Mouse (Mus musculus) embryonic facial prominence, embryonic 13.5 days (tissue): ENCODE data around the gene Tnrc18. TPM values are rescaled to one million over a fixed set of nuclear protein-coding genes. Genes with fewer than 3 reads are reported as not detected.
A peak's percentile ranks its signal among the peaks of the same experiment; 100 is the strongest.

ENCODE experiments used
- ATAC-seq: fragments of 200-750 bp; cut with Nextera tagmentation; 2 replicates; pipeline ENCODE4 v1.8.0; 2017; ENCODE audit warnings: low read depth; ENCODE audit not compliant: insufficient number of reproducible peaks, insufficient read depth, low FRiP score, low TSS enrichment
- H3K27ac ChIP-seq: fragments of 300-500 bp; sonication (generic); 2 replicates; pipeline ENCODE4 v1.5.1; 2015; ENCODE audit warnings: moderate library complexity, mild to moderate bottlenecking, inconsistent platforms
- H3K27me3 ChIP-seq: fragments of 300-500 bp; sonication (generic); 2 replicates; pipeline ENCODE4 v1.6.1; 2015; ENCODE audit warnings: mild to moderate bottlenecking, inconsistent platforms
- H3K36me3 ChIP-seq: fragments of 300-500 bp; sonication (generic); 2 replicates; pipeline ENCODE4 v1.6.1; 2015; ENCODE audit warnings: mild to moderate bottlenecking, inconsistent platforms
- H3K4me1 ChIP-seq: fragments of 300-500 bp; sonication (generic); 2 replicates; pipeline ENCODE4 v1.6.1; 2015; ENCODE audit warnings: inconsistent platforms
- H3K4me2 ChIP-seq: fragments of 300-500 bp; sonication (generic); 2 replicates; pipeline ENCODE4 v1.6.1; 2015; ENCODE audit warnings: moderate library complexity, mild to moderate bottlenecking, inconsistent platforms
- H3K4me3 ChIP-seq: fragments of 300-500 bp; sonication (generic); 2 replicates; pipeline ENCODE4 v1.5.1; 2015; ENCODE audit warnings: mild to moderate bottlenecking, inconsistent platforms
- H3K9ac ChIP-seq: fragments of 300-500 bp; sonication (generic); 2 replicates; pipeline ENCODE4 v1.6.1; 2015; ENCODE audit warnings: mild to moderate bottlenecking, inconsistent platforms
- H3K9me3 ChIP-seq: fragments of 300-500 bp; sonication (generic); 2 replicates; pipeline ENCODE4 v1.6.1; 2016; ENCODE audit warnings: inconsistent platforms
- WGBS: fragments of 180-500 bp; shearing (Covaris S2); methylation state at CpG from one replicate; pipeline ENCODE4 v1.1.7; 2015; ENCODE audit warnings: mixed read lengths; 5-methylcytosine and 5-hydroxymethylcytosine counted together
- polyA plus RNA-seq: library from polyadenylated mRNA; unstranded; fragments of >200 nt; fragmentation: Nextera tagmentation; extraction: Ambion mirVana; gene quantifications from 2 replicates; pipeline ENCODE4 v1.2.1, GENCODE M21; 2015

Gene Tnrc18
- polyA plus RNA-seq, 1 experiment from 2014 or later = 55.7 TPM

DNA sequence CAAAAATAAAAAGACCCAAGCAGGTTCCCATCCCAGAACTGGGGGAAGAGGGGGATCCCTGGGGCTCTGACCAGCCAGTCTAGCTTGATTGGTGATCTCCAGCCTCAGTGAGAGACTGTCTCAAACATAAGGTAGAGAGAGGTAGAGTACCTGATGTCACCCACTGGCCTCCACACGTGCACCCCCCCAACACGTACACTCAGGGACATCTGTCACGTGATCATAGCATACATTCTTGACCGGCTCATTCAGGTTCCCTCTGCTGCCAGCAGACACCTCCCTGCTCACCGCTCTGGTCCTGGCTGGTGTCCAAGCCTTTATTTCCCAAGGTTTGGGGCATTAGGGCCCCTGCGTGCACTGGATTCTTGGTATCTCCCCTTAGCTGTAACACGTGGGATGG, 108.0 kb downstream of the Tnrc18 start:
- Histone ChIP-seq H3K9me3 (no peaks in the 10 kb centered on the region), H3K36me3 (peaks cover 15% of the 10 kb centered on the region), H3K27ac (no peak overlapping the region), H3K4me1 (no peaks in the 10 kb centered on the region), H3K4me3 (no peak overlapping the region), H3K4me2 (no peak overlapping the region), H3K9ac (no peak overlapping the region), H3K27me3 (no peaks in the 10 kb centered on the region)
- 86% methylated on average over 7 of the region's 7 CpGs for WGBS
- ATAC-seq = no peak

DNA sequence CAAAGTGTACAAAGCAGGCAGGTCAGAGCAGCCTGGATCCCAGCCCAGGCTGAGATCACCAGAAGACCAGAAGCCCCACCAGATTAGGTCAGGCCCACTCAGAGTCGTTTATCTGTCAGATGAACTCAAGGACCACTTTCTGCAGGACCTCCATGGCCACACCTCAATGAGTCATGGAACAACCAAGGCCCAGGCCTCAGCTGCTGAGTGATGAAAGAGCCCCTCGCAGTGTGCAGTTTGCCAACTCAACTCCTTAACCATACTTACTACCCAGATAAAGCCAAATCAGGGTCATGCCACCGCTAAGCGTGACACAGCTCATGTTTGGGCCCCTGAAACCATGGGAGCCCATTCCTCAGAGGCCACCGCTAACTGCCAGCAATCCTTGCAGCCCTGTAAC, 109.8 kb downstream of the Tnrc18 start:
- whole genome bisulfite sequencing = 88% methylated on average over 5 of the region's 5 CpGs
- H3K36me3 ChIP-seq = peaks cover 11% of the 10 kb centered on the region

DNA sequence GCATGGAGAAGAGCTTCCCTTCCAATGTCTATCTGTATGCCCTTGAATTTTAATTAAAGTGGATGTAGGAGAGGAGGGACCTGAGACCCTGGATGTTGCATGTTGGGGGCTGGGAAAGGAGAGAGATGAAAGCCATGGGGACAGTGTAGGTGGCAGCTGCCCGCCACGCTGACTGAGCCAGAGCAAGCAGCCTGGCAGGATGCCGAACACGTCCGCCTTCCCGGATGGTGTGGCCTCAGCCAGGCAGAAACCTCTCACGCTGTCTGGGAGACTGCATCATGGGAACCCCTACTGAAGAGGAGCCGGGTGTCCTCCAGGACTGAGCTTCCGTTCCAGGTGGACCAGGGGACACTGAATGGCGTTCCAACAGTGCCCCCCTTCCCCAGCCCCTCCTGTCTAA, 113.9 kb downstream of the Tnrc18 start:
- 86% methylated on average over 10 of the region's 10 CpGs for WGBS

More for the DNA sequence above, 109.8 kb downstream of the Tnrc18 start:
- Histone ChIP-seq H3K27me3 (0 out of 2 replicates have a peak, but pooled peaks cover 5% of the 10 kb centered on the region), H3K9me3 (no peaks in the 10 kb centered on the region), H3K27ac (no peak overlapping the region), H3K4me3 (no peak overlapping the region), H3K9ac (no peak overlapping the region), H3K4me2 (no peak overlapping the region), H3K4me1 (peaks cover 2% of the 10 kb centered on the region)
- no peak for ATAC-seq

DNA sequence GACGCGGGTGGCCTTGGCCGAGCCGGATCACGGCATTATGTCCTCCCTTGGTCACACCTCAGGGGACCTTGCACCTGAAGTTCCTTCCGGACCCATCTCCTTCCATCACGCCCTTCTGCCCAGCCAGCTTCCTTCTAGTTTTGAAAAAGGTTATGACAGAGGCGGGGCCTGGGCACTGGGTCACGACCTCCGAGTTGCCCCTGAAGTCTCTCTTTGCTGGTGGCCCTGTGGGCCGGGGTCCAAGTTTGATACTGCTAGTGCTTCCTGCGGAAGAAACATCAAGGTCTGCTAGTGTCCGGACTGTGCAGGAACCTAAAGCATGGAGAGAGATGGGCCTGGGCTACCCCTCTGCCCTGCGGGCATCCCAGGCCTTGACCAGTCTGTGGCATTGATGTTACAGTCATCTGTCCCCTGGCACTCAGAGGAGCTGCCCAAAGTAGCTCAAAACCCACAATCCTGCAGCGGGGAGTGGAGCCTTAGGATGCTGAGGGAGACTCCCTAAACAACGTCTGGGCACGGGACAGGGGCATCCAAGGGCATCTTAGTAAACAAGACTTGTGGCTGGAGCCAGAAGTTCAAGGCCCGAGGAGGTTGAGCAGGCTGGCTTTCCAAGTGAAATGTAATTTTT, 114.8 kb downstream of the Tnrc18 start:
- H3K27ac ChIP-seq = no peak overlapping the region
- H3K36me3 ChIP-seq = 0 out of 2 replicates have a peak, but pooled peaks cover under 1% of the 10 kb centered on the region
- H3K9ac ChIP-seq = peak overlapping the region; percentile 77
- ATAC-seq = 0 out of 2 replicates have a peak, but pooled peaks have one; percentile 3
- no peaks in the 10 kb centered on the region for H3K9me3 ChIP-seq
- peak overlapping the region; percentile 63 for H3K4me3 ChIP-seq
- 20% methylated on average over 18 of the region's 18 CpGs for WGBS
- peaks cover 10% of the 10 kb centered on the region for H3K4me1 ChIP-seq
- peaks cover 24% of the 10 kb centered on the region for H3K27me3 ChIP-seq
- H3K4me2 ChIP-seq = peak overlapping the region; percentile 95

More for the DNA sequence above, 113.9 kb downstream of the Tnrc18 start:
- peaks cover 10% of the 10 kb centered on the region for H3K4me1 ChIP-seq
- no peak for ATAC-seq
- 0 out of 2 replicates have a peak, but pooled peaks cover 3% of the 10 kb centered on the region for H3K36me3 ChIP-seq
- H3K9me3 ChIP-seq = no peaks in the 10 kb centered on the region
- H3K4me3 ChIP-seq = no peak overlapping the region
- H3K27me3 ChIP-seq = peaks cover 24% of the 10 kb centered on the region
- no peak overlapping the region for H3K27ac ChIP-seq
- no peak overlapping the region for H3K9ac ChIP-seq
- no peak overlapping the region for H3K4me2 ChIP-seq

DNA sequence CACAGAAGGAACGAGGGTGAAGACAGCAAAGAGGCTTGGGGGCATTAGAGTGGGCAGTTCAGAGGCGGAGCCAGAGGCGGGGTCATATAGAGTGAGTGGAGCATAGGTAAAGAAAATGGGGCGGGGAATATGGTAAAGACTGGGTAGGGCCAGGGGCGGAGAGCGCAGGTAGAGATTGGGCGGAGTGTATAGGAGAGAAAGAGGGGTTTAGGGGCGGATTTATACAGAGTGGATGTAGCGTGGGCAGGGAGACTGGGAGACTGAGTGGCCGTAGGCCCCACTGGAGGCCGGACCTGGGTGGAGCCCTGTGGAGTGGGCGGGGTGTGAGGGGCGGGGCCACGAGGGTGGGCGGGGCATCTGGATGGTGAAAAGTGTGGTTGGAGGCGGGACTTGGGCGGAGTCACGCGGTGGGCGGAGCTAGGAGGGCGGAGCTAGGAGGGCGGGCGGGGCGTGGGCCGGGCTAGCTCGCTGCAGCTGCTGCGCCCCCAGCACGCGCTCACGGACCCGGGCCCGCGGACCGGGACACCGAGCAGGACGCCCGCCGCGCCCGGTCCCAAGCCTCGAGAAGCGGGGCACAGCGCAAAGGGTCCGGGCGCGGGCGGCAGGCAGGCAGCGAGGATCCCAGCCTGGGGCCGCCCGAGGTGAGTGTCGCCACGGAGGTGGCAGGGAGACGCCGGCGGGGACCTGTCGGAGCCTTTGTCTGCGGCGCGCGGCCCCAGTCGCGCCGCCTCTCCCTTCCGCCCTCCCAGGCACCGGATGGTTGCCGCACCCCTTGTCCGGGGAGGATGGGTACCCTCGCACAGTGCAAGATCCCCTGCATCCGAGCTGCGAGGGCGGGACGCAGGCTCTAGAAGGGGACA, 115.6 kb downstream of the Tnrc18 start:
- Histone ChIP-seq H3K27me3 (peaks cover 24% of the 10 kb centered on the region), H3K9me3 (no peaks in the 10 kb centered on the region), H3K4me3 (peak overlapping the region; percentile 63), H3K36me3 (no peaks in the 10 kb centered on the region), H3K4me1 (peaks cover 10% of the 10 kb centered on the region), H3K27ac (no peak overlapping the region), H3K4me2 (peak overlapping the region; percentile 95), H3K9ac (peak overlapping the region; percentile 77)
- peak; percentile 77 for ATAC-seq
- under 1% methylated on average over 55 of the region's 72 CpGs for WGBS

DNA sequence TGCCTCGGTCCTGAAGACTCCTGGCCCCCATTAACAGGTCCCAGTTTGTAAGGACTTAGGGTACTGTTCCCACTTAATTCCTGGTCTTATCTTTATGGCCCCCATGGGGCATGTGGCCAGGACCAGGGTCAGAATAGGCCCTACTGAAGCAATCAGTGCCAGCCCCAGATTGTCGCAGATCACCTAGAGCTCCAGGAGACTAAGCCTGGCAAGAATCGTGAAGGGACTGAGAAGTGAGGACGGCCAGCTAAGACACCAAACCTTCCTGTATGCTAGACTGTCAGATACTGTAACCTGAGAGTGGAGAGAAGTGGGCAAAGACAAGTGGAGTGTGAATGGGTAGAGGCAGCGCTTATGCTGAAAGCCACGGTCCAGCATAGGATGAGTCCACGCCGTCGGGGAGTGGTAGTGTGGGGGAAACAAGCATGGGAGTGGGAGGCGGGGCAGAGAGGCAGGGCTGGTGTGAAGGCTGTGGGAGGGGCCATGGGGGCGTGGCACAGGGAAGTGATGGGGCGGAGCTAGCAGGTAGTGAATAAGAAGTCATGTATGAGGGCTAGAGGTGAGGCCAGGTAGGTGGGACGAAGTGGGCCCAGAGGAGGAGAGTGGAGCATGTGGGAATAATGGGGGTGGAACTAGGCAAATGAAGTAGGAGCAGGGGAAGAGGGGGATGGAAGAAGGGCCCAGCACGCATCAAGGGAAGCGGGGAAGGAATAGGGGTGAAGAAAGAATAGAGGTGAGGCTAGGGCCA, 116.4 kb downstream of the Tnrc18 start:
- H3K9ac ChIP-seq = no peak overlapping the region
- WGBS = 7% methylated on average over 15 of the region's 15 CpGs
- H3K27me3 ChIP-seq = peaks cover 24% of the 10 kb centered on the region
- H3K9me3 ChIP-seq = no peaks in the 10 kb centered on the region
- H3K36me3 ChIP-seq = no peaks in the 10 kb centered on the region
- peak overlapping the region; percentile 95 for H3K4me2 ChIP-seq
- no peak overlapping the region for H3K27ac ChIP-seq
- peak overlapping the region; percentile 63; the same call in 1 of the 2 replicates for H3K4me3 ChIP-seq
- H3K4me1 ChIP-seq = peaks cover 13% of the 10 kb centered on the region
- 0 out of 2 replicates have a peak, but pooled peaks have one; percentile 9 for ATAC-seq

DNA sequence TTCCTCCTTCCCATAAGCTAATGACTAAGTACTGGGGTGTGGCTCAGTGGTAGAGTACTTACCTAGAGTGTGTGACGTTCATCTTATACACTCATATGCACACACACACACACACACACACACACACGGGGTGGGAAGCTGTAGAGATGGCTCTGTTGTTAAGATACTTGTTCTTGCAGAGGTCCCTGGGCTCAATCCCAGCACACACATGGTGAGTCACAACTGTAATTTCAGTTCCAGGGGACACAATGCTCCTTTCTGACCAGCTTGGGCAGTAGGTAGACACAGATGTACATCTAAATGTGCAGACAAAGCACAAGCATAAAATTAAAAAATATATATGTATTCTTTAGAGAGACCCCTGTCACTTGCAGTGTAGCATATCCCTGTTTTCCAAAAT, 119.7 kb downstream of the Tnrc18 start:
- 51% methylated on average over 2 of the region's 2 CpGs for WGBS
- Histone ChIP-seq H3K9me3 (no peaks in the 10 kb centered on the region), H3K27ac (no peak overlapping the region), H3K27me3 (peaks cover 19% of the 10 kb centered on the region), H3K36me3 (no peaks in the 10 kb centered on the region), H3K4me3 (no peak overlapping the region), H3K4me1 (peaks cover 11% of the 10 kb centered on the region), H3K4me2 (no peak overlapping the region), H3K9ac (no peak overlapping the region)
- no peak for ATAC-seq

DNA sequence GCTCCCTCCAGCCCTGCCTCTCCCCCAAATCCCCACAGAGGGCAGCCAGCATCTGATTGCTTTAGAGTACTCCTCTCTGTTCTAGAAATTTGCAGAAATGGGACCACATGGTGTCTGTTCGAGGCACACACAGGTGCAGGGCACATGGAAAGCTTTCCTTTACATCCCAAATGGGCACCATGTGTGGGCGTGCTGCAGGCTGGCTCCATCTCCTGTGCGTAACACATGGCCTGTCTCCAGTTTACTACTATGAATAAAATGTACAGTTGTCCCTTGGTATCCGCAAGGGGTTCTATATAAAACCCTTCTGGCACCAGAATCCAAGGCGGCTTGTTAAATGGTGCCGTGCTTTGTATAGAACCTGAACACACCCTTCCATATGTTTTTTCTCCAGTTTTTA, 120.6 kb downstream of the Tnrc18 start:
- peak; percentile 12; the same call in 1 of the 2 replicates for ATAC-seq
- H3K4me2 ChIP-seq = no peak overlapping the region
- H3K4me1 ChIP-seq = peaks cover 6% of the 10 kb centered on the region; the same call in 1 of the 2 replicates
- no peak overlapping the region for H3K27ac ChIP-seq
- H3K36me3 ChIP-seq = no peaks in the 10 kb centered on the region
- WGBS = 54% methylated on average over 6 of the region's 6 CpGs
- peaks cover 15% of the 10 kb centered on the region for H3K27me3 ChIP-seq
- H3K9ac ChIP-seq = no peak overlapping the region
- no peak overlapping the region for H3K4me3 ChIP-seq
- no peaks in the 10 kb centered on the region for H3K9me3 ChIP-seq

DNA sequence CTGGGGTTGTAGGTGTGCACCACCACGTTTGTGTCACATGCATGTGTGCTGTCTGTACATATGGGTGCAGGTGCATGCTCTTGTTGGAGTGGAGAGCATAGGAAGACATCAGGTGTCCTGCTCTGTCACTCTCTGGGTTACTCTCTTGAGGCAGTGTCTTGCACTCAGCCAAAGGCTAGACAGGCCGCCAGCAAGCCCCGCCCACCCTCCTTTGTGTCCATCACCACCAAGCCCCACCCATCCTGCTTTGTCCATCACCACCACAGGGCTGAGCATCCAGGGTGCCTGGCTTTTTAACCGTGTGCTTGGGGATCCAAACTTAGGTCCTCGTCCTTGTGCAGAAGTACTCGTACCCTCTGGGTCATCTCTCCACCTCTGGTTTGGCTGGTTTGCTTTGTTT, 121.2 kb downstream of the Tnrc18 start:
- no peak for ATAC-seq
- no peak overlapping the region for H3K4me2 ChIP-seq
- peaks cover 12% of the 10 kb centered on the region for H3K27me3 ChIP-seq
- H3K4me1 ChIP-seq = 0 out of 2 replicates have a peak, but pooled peaks cover 5% of the 10 kb centered on the region
- H3K27ac ChIP-seq = no peak overlapping the region
- 32% methylated on average over 6 of the region's 6 CpGs for WGBS
- H3K9ac ChIP-seq = no peak overlapping the region
- H3K36me3 ChIP-seq = no peaks in the 10 kb centered on the region
- no peak overlapping the region for H3K4me3 ChIP-seq
- no peaks in the 10 kb centered on the region for H3K9me3 ChIP-seq

DNA sequence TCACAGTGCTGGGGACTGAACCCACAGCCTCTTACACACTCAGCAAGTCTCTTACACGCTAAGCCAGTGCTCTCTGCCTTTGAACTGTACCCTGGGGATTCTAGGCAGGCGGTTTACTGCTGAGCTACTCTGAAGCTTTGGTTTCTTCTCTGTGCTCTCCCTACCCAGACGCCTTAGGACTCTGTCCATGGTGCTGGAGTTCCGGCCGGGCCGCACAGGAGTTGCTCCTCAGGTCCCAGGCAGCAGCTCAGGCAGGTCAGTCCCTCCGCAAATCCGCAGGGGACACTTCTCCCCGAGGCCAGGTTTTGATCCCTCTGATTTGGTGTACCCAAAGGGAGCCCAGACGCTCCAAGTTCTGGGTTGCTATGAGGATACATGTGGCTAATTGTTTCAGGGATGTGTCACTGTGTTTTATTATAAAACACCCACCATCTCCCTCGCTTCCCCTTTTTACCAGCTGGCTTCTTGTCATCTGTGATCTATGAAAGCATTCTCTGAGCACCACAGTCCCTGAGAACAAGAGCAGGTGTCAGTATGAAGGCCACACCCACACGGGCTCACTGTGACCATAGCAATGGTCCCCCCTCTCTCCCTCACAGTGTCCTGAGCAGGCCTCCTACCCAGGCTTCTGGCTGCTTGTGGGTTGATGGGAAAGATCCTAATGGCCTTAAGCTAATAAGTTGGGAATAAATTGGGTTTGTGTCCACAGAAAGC, 122.7 kb downstream of the Tnrc18 start:
- Histone ChIP-seq H3K27ac (no peak overlapping the region), H3K4me3 (no peak overlapping the region), H3K4me2 (no peak overlapping the region), H3K4me1 (0 out of 2 replicates have a peak, but pooled peaks cover 3% of the 10 kb centered on the region), H3K9me3 (no peaks in the 10 kb centered on the region), H3K27me3 (no peaks in the 10 kb centered on the region; the same call in 1 of the 2 replicates), H3K36me3 (no peaks in the 10 kb centered on the region), H3K9ac (no peak overlapping the region)
- WGBS = 12% methylated on average over 12 of the region's 12 CpGs
- ATAC-seq = no peak
